Mouse (Mus musculus) MEL (cell line): ENCODE results near the gene Eno2.

Source experiments
- MAX ChIP-seq: IDR thresholded peaks from 2 replicates; pipeline ENCODE4 v1.6.1; 2011; ENCODE audit warnings: low read length, improper control_type of control experiment
- POLR2A ChIP-seq, 2 experiments: IDR thresholded peaks; 2 replicates each; pipeline ENCODE4 v1.6.1; 2011 to 2012; ENCODE audit warnings: low read length in 2 of 2, mild to moderate bottlenecking in 2 of 2, control low read depth in 1 of 2, improper control_type of control experiment in 1 of 2, low read depth in 1 of 2, moderate library complexity in 1 of 2; ENCODE audit not compliant: control insufficient read depth in 1 of 2, insufficient read depth in 1 of 2, poor library complexity in 1 of 2
- TCF12 ChIP-seq: IDR thresholded peaks from 2 replicates; pipeline ENCODE4 v1.6.1; 2014; ENCODE audit warnings: low read depth, mild to moderate bottlenecking, inconsistent platforms, low read length, improper control_type of control experiment, moderate library complexity

DNA sequence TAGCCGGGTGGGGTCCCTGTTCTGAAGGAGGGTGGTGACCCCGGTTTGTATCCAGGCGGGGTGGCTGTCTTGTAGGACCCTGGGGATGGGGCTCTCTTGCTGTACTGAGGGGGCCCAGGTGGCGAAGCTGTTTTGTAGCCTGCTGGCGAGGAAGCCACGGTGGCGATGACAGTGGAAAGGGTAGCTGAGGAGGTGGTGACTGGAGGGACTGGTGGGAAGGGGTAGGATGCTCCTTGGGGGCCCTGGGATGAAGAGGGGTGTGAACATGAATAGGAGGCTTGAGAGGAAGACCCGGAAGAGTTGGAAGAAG is 23.2 kb downstream of the Eno2 start:
- TF ChIP-seq TCF12 (no peak), MAX (no peak), POLR2A (IDR thresholded peaks at IDR 0.05; ENCODE audit: control insufficient read depth in 1 of 2, insufficient read depth in 1 of 2, low read depth in 1 of 2, low read length in 2 of 2, poor library complexity in 1 of 2) (no peak)
